Mouse (Mus musculus): ENCODE data around the gene Prex1. TPM values are rescaled to one million over a fixed set of nuclear protein-coding genes. Genes with fewer than 3 reads are reported as not detected.
A peak's percentile ranks its signal among the peaks of the same experiment; 100 is the strongest.

Prex1 gene
- total RNA-seq, 2 experiments from 2014 or later, result 9.2 to 39.2 TPM

GRCm38 (mm10) chr2:166667790-166668695 lies 45.6 kb downstream of the Prex1 start:
- ATAC-seq (replicated peaks; ENCODE audit: low FRiP score, low TSS enrichment, poor library complexity, severe bottlenecking), result no peak

DNA sequence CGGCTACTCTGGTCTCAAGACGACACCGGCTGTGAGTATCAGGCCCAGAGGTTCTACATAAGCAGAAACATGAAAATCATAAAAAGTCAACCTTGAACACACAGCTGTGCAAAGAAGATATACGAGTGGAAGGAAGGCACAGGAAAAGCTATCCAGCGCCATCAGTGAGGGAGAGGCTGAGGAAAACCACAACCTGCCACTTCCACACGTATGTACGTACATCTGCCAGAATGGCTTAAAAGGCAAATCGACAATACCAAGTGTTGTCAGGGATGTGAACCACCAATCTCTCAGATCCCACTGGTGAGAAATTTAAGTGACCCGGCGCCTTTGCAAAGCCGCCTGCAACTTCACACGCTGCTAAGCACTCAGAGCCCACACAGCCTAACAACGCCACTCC lies 47.5 kb downstream of the Prex1 start:
- ATAC-seq (replicated peaks; ENCODE audit: low FRiP score, low TSS enrichment, poor library complexity, severe bottlenecking), result no peak

GRCm38 (mm10) chr2:166665244-166665922 lies 48.2 kb downstream of the Prex1 start:
- peak; percentile 96 for ATAC-seq (replicated peaks; ENCODE audit: low FRiP score, low TSS enrichment, poor library complexity, severe bottlenecking)

DNA sequence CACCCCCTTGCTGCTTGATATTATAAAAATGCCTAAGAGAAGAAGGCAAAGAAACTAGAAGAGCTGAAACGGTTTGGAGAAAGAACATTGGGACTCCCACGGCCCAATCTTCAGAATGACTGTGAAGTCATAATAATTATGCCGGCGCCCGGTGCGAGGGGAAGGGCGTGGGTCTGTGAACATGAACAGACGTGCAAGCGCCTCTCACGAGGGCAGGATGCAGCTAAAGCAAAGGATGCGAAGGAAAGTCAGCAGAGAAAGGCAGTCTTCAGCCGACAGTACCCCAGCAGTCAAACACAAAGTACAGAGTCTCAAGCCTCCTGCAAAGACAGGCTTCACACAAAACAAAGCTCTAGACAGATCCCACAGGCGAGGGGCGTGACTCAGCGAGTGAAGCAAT lies 49.1 kb downstream of the Prex1 start:
- ATAC-seq (replicated peaks; ENCODE audit: low FRiP score, low TSS enrichment, poor library complexity, severe bottlenecking), result no peak

GRCm38 (mm10) chr2:166663250-166663961 lies 50.2 kb downstream of the Prex1 start:
- ATAC-seq (replicated peaks; ENCODE audit: low FRiP score, low TSS enrichment, poor library complexity, severe bottlenecking), result no peak

- no peak for ATAC-seq (replicated peaks; ENCODE audit: low FRiP score, low TSS enrichment, poor library complexity, severe bottlenecking)
These were observed 51.0 kb downstream of the Prex1 start for GRCm38 (mm10) chr2:166662595-166663160.

DNA sequence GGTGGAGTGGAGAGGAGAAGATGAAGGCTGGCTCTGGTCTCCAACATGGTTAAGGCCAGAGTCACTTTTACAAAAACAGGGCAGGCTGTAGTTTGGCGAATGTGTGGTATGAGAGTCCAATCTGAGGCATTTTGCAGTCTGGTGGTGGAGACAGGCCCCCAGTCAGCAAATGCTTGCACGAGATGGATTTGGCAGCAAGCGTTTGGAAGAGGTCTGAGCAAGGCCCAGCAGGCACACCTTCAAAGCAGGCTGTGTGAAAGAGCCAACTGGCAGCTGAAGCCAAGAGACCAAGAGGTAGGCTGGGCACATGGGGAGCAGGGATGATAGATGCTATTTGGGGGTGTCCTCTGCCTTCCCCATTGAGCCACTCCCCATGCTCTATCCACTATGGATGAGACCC lies 51.7 kb downstream of the Prex1 start:
- ATAC-seq (replicated peaks; ENCODE audit: low FRiP score, low TSS enrichment, poor library complexity, severe bottlenecking), result no peak

DNA sequence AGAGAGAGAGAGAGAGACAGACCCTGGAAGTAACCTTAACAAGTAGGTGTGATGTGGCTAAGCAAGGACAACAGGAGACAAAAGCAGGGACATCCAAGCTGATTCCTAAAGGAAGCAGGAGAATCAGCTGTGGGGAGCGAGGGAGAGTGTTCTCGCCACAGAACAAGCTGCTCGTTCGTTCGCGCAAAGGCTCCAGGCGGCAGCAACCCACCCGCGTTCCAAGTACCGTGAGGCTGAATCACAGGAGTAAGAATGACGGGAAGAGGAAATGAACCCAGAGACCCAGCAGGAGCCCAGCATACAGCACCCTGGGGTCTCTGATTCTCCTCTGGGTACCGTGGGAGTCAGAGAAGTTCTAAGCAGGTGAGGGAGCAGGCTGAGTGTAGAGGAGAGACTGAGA lies 52.1 kb downstream of the Prex1 start:
- ATAC-seq (replicated peaks; ENCODE audit: low FRiP score, low TSS enrichment, poor library complexity, severe bottlenecking), result no peak

DNA sequence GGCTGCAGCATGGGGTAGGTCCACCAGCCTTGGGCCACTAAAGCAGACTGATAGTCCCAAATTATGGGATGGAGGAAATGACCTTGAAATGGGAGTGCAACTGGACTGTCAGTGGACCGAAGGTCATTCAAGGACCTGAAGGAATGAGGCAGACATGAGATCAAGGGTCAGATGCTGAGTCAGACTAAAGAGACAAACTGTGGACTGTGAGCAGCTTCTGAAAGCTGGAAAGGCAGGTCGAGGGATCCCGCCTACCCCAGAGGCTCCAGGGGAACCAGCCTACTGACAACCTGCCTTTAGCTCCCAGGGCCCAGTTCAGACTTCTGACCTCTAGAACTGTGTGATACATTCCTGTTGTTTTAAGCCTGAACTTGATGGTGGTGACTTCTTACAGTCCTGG lies 55.3 kb downstream of the Prex1 start:
- ATAC-seq (replicated peaks; ENCODE audit: low FRiP score, low TSS enrichment, poor library complexity, severe bottlenecking), result no peak

GRCm38 (mm10) chr2:166657451-166658011 lies 56.1 kb downstream of the Prex1 start:
- no peak for ATAC-seq (replicated peaks; ENCODE audit: low FRiP score, low TSS enrichment, poor library complexity, severe bottlenecking)

- ATAC-seq (replicated peaks; ENCODE audit: low FRiP score, low TSS enrichment, poor library complexity, severe bottlenecking), result peak; percentile 38
These were observed 57.0 kb downstream of the Prex1 start for GRCm38 (mm10) chr2:166656630-166657029.

DNA sequence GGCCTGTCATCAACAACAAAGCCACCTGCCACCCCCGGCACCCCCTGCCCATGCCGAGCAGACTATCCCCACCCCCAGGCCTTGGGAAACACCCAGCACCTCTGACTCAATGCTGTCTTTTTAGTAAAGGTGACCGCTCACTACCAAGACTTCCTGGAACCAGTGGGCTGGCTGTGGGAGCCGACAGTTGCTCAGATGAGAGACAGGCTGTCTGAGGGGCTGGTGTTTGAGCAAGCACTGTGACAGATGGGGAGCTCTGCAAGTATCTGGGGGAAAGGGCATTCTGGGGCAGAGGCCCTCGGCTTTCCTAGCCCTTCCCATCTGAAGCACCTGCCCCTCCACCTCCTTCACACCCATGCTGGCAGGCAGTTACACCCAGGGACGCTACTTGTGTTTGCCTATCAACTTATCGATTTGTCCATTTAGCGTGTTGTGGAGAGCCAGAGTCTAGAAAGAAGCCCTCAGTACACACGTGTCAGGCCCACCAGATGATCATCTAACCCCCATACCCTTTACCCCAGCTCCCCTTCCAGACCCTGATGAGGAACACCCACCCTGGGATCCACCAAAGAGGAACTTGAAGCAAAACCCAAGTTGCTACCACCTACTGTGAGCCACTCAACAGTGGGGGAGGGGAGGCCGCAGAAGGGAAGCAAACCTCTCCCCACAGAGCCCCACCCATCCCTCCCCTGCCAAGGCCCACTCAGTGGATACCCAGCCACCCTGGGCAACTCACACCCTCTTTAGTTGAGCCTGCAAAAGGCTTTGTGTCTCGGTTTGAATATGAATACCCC lies 57.7 kb downstream of the Prex1 start:
- 0 out of 2 replicates have a peak, but pooled peaks have one; percentile 10 for ATAC-seq (replicated peaks; ENCODE audit: low FRiP score, low TSS enrichment, poor library complexity, severe bottlenecking)

GRCm38 (mm10) chr2:166655308-166655707 lies 58.3 kb downstream of the Prex1 start:
- ATAC-seq (replicated peaks; ENCODE audit: low FRiP score, low TSS enrichment, poor library complexity, severe bottlenecking), result peak; percentile 14; the same call in 1 of the 2 replicates

GRCm38 (mm10) chr2:166654875-166655274 lies 58.8 kb downstream of the Prex1 start:
- ATAC-seq (replicated peaks; ENCODE audit: low FRiP score, low TSS enrichment, poor library complexity, severe bottlenecking), result no peak

- ATAC-seq (replicated peaks; ENCODE audit: low FRiP score, low TSS enrichment, poor library complexity, severe bottlenecking), result no peak
These were observed 60.1 kb downstream of the Prex1 start for GRCm38 (mm10) chr2:166653564-166653963.

DNA sequence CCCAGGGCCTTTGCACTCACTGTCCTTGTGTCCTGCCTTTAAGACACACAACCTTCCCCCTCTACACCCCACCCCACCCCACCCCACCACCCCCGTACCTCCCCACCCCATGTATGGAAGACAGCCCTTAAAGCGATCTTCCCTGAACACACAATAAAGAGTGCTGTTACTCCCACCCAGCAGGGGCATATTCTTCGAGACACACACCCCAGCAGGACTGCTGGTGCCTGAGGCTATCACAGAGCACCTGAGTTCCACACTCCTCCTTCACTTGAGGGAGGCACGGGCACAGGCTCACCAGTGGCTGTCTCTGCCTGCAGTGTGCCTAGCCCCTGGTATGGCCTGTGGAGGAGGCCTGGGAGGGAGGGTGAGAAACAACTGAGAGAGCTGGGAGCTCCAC lies 61.0 kb downstream of the Prex1 start:
- no peak for ATAC-seq (replicated peaks; ENCODE audit: low FRiP score, low TSS enrichment, poor library complexity, severe bottlenecking)

DNA sequence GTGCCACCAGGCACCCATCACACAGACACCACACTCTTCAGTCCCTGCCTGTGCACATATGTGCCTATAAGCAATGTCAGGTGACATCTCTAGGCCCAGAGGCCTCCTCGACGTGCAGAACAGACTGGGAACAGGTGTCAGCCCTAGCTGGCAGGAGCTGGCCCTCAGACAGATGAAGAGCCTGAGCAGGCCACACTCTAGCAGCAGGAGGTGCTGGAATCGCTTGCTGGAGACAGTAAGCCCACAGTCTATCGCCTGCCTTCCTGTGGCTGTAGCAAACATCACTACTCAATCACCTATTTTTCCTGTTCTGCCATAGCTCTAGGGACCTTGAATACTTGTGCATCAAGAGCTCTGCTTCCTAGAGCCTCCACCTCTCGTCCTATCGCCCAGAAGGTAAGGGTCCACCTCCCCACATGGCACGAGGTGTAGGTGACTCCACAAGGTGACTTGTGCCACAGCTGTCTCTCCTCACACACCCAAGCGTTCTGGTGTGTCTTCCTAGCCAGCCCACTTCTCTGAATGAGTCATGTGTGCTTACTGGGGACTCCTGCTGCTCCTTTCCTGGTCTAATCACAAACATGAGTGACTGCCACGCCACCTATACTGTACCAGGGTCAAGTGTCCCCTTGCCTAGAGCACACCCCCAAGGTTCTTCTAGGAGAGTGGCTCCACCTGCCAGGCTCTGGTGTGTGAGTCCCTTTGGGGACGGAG lies 62.2 kb downstream of the Prex1 start:
- ATAC-seq (replicated peaks; ENCODE audit: low FRiP score, low TSS enrichment, poor library complexity, severe bottlenecking), result no peak

DNA sequence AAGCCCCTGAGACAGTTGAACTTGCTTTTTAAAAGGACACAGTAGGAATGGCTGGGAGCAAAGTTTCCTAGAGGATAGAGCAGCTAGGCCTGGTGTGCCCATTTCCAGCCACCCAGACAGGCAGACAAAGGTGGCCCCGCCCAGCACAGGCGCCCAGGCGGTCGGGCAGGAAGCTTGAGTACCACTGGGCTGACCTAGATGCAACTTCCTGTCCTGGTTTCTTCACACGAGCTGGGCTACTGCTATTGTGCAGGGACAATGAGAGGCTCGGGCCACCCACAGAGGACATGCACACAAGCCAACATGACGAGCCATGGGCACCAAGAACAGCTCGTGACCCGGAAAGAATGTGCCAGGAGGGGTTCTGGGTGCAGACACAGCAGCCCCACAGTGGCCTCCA lies 63.2 kb downstream of the Prex1 start:
- no peak for ATAC-seq (replicated peaks; ENCODE audit: low FRiP score, low TSS enrichment, poor library complexity, severe bottlenecking)
